16 mouse cellular contexts compared by ENCODE assay signal in the genomic region with DNA sequence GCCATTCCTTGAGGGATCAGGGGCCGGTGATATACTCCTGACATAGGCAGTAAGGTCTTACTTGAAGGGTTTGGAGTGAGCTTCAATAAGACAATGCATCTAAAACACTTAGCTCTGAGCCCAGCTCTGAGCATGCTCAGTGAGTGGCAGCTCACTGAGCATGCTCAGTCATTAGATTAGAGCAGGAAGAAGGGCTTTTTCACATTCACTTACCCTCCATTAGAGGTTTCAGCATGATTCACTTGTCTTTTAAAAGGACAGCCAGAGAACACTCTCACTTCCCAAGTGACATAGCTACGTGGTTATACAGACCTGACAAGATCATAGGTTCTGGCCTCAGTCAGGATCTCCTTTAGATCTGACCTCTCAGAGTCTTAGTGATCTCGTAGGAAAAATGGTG.
"Had no signal": no experiment of that assay in that cellular context is flagged by ENCODE, and none has a peak within 500 bp of the region (broad histone marks: within the 10 kb centered on the region; RNA-seq: fewer than 3 reads in every experiment).

No protein-coding gene starts in this region.

- H3K27me3 ChIP-seq: neural tube, embryonic 13.5 days; neural tube, embryonic 15.5 days; stomach, embryonic 15.5 days had no signal

- DNase-seq: retina, postnatal 1 day; right cerebral cortex, adult 18-20 months; right cerebral cortex, postnatal 14 days; right cerebral cortex, postnatal 25 days; right cerebral cortex, postnatal 4 days; spleen, adult 18-20 months; thymus, adult 18-20 months; thymus, adult 2 months; thymus, postnatal 14 days; thymus, postnatal 25 days; thymus, postnatal 36 days; thymus, postnatal 4 days had no signal

- H3K9me3 ChIP-seq: neural tube, embryonic 13.5 days; neural tube, embryonic 15.5 days; stomach, embryonic 15.5 days had no signal

- H3K4me2 ChIP-seq: neural tube, embryonic 13.5 days; neural tube, embryonic 15.5 days; stomach, embryonic 15.5 days had no signal

- H3K27ac ChIP-seq: neural tube, embryonic 13.5 days; neural tube, embryonic 15.5 days; stomach, embryonic 15.5 days; stomach, postnatal 0 days had no signal

- H3K9ac ChIP-seq: neural tube, embryonic 13.5 days; neural tube, embryonic 15.5 days; stomach, embryonic 15.5 days had no signal

- H3K36me3 ChIP-seq: neural tube, embryonic 15.5 days; stomach, embryonic 15.5 days had no signal

- H3K4me3 ChIP-seq: neural tube, embryonic 13.5 days; neural tube, embryonic 15.5 days; stomach, embryonic 15.5 days had no signal
